Mouse (Mus musculus) thymus, adult 18-20 months (tissue): ENCODE data around the gene Mcf2l.

ENCODE experiments used
- DNase-seq, 2 experiments: peaks; one replicate each; pipeline ENCODE4 v3.0.0; 2022; ENCODE audit warnings: mixed read lengths in 2 of 2

Gene Mcf2l

GRCm38 (mm10) chr8:12996831-12997275 is 123.2 kb downstream of the Mcf2l start:
- no peak for DNase-seq

GRCm38 (mm10) chr8:12998331-12998730 is 124.7 kb downstream of the Mcf2l start:
- DNase-seq = no peak

GRCm38 (mm10) chr8:12999793-13000192 is 126.2 kb downstream of the Mcf2l start:
- DNase-seq = no peak

- no peak for DNase-seq
Measured at GRCm38 (mm10) chr8:13007458-13007857, 133.9 kb downstream of the Mcf2l start.

- DNase-seq = no peak
Measured at GRCm38 (mm10) chr8:13010313-13010712, 136.7 kb downstream of the Mcf2l start.

- DNase-seq = no peak
Measured at GRCm38 (mm10) chr8:13019560-13019959, 146.0 kb downstream of the Mcf2l start.

- no peak for DNase-seq
Measured at GRCm38 (mm10) chr8:13021830-13022229, 148.2 kb downstream of the Mcf2l start.

- DNase-seq = no peak
Measured at GRCm38 (mm10) chr8:13025487-13026224, 152.1 kb downstream of the Mcf2l start, which contains the start of gene F7. Gene F7, plus strand, starts transcription at chr8:13026034.

GRCm38 (mm10) chr8:13027615-13028014 is 154.0 kb downstream of the Mcf2l start:
- no peak for DNase-seq

GRCm38 (mm10) chr8:13028482-13028881 is 154.9 kb downstream of the Mcf2l start:
- no peak for DNase-seq

GRCm38 (mm10) chr8:13036346-13036812 is 162.8 kb downstream of the Mcf2l start:
- DNase-seq = no peak

- DNase-seq = no peak
Measured at GRCm38 (mm10) chr8:13037015-13037414, 163.4 kb downstream of the Mcf2l start, which contains the start of gene F10. Gene F10, plus strand, starts transcription at chr8:13037308.

GRCm38 (mm10) chr8:13037569-13037968 is 164.0 kb downstream of the Mcf2l start:
- DNase-seq = no peak

- no peak for DNase-seq
Measured at GRCm38 (mm10) chr8:13039054-13039453, 165.4 kb downstream of the Mcf2l start.

GRCm38 (mm10) chr8:13041459-13041858 is 167.9 kb downstream of the Mcf2l start:
- DNase-seq = no peak

- DNase-seq = no peak
Measured at GRCm38 (mm10) chr8:13047652-13048051, 174.0 kb downstream of the Mcf2l start.

- no peak for DNase-seq
Measured at GRCm38 (mm10) chr8:13050550-13050949, 176.9 kb downstream of the Mcf2l start.

GRCm38 (mm10) chr8:13057351-13057750 is 183.7 kb downstream of the Mcf2l start:
- DNase-seq = no peak

- DNase-seq = no peak
Measured at GRCm38 (mm10) chr8:13060441-13061150, 187.0 kb downstream of the Mcf2l start, which contains the start of gene Proz. Gene Proz, plus strand, starts transcription at chr8:13060914.

- DNase-seq = no peak
Measured at GRCm38 (mm10) chr8:13063112-13063511, 189.5 kb downstream of the Mcf2l start.
